Mouse (Mus musculus): ENCODE results near the gene Rpp25. TPM values are rescaled to one million over a fixed set of nuclear protein-coding genes. Genes with fewer than 3 reads are reported as not detected.

The Rpp25 gene
- polyA plus RNA-seq (2015; fragmentation: Nextera tagmentation; extraction: Ambion mirVana), result 24.7 and 30.0 TPM in 2 replicates

GRCm38 (mm10) chr9:57503622-57504380 is at the start of gene Rpp25:
Gene Rpp25 (plus strand): TSS chr9:57504026.
- H3K4me2 ChIP-seq (ENCODE audit: low read length), result peak within 1 kb of the TSS; percentile 89
- H3K9ac ChIP-seq (ENCODE audit: low read depth, low read length), result peak within 1 kb of the TSS; percentile 65
- H3K36me3 ChIP-seq (ENCODE audit: control insufficient read depth, insufficient read depth, low read length), result no peaks in the 10 kb centered on the region
- no peaks in the 10 kb centered on the region for H3K9me3 ChIP-seq (replicated peaks; ENCODE audit: control insufficient read depth, low read length, poor library complexity, severe bottlenecking)
- peak; percentile 54 for ATAC-seq
- peak within 1 kb of the TSS; percentile 76 for H3K27ac ChIP-seq (ENCODE audit: low read length)
- WGBS, result under 1% methylated on average over 46 of the region's 46 CpGs
- peak within 1 kb of the TSS; percentile 48 for H3K4me3 ChIP-seq (ENCODE audit: low read depth, low read length)
- peaks cover 27% of the 10 kb centered on the region for H3K27me3 ChIP-seq (ENCODE audit: control insufficient read depth, insufficient read depth, low read depth, low read length)
- peaks cover 48% of the 10 kb centered on the region for H3K4me1 ChIP-seq (ENCODE audit: control insufficient read depth, insufficient read depth, low read length)

GRCm38 (mm10) chr9:57459707-57460106 is 44.1 kb upstream of the Rpp25 start:
- WGBS, result 95% methylated on average over 2 of the region's 2 CpGs
- ATAC-seq, result no peak

GRCm38 (mm10) chr9:57462866-57463265 is 41.0 kb upstream of the Rpp25 start:
- Histone ChIP-seq H3K27me3 (ENCODE audit: control insufficient read depth, insufficient read depth, low read depth, low read length) (no peaks in the 10 kb centered on the region), H3K9me3 (replicated peaks; ENCODE audit: control insufficient read depth, low read length, poor library complexity, severe bottlenecking) (no peaks in the 10 kb centered on the region), H3K9ac (ENCODE audit: low read depth, low read length) (no peak overlapping the region), H3K4me2 (ENCODE audit: low read length) (no peak overlapping the region), H3K4me1 (ENCODE audit: control insufficient read depth, insufficient read depth, low read length) (peaks cover 18% of the 10 kb centered on the region), H3K27ac (ENCODE audit: low read length) (no peak overlapping the region), H3K4me3 (ENCODE audit: low read depth, low read length) (no peak overlapping the region), H3K36me3 (ENCODE audit: control insufficient read depth, insufficient read depth, low read length) (0 out of 2 replicates have a peak, but pooled peaks cover 2% of the 10 kb centered on the region)
- no peak for ATAC-seq
- 89% methylated on average over 6 of the region's 6 CpGs for WGBS

More at GRCm38 (mm10) chr9:57459707-57460106, 44.1 kb upstream of the Rpp25 start:
- H3K4me2 ChIP-seq (ENCODE audit: low read length), result no peak overlapping the region
- no peak overlapping the region for H3K9ac ChIP-seq (ENCODE audit: low read depth, low read length)
- H3K4me1 ChIP-seq (ENCODE audit: control insufficient read depth, insufficient read depth, low read length), result 0 out of 2 replicates have a peak, but pooled peaks cover 2% of the 10 kb centered on the region
- H3K36me3 ChIP-seq (ENCODE audit: control insufficient read depth, insufficient read depth, low read length), result 0 out of 2 replicates have a peak, but pooled peaks cover 2% of the 10 kb centered on the region
- no peaks in the 10 kb centered on the region for H3K27me3 ChIP-seq (ENCODE audit: control insufficient read depth, insufficient read depth, low read depth, low read length)
- no peaks in the 10 kb centered on the region for H3K9me3 ChIP-seq (replicated peaks; ENCODE audit: control insufficient read depth, low read length, poor library complexity, severe bottlenecking)
- no peak overlapping the region for H3K27ac ChIP-seq (ENCODE audit: low read length)
- no peak overlapping the region for H3K4me3 ChIP-seq (ENCODE audit: low read depth, low read length)

- H3K36me3 ChIP-seq (ENCODE audit: control insufficient read depth, insufficient read depth, low read length), result 0 out of 2 replicates have a peak, but pooled peaks cover 2% of the 10 kb centered on the region
- 92% methylated on average over 3 of the region's 3 CpGs for WGBS
- no peaks in the 10 kb centered on the region for H3K27me3 ChIP-seq (ENCODE audit: control insufficient read depth, insufficient read depth, low read depth, low read length)
- H3K4me3 ChIP-seq (ENCODE audit: low read depth, low read length), result peak overlapping the region; percentile 81; the same call in 1 of the 2 replicates
- peaks cover 25% of the 10 kb centered on the region for H3K4me1 ChIP-seq (ENCODE audit: control insufficient read depth, insufficient read depth, low read length)
- ATAC-seq, result no peak
- 0 out of 2 replicates have a peak overlapping the region, but pooled peaks have one; percentile 95 for H3K9ac ChIP-seq (ENCODE audit: low read depth, low read length)
- peak overlapping the region; percentile 84 for H3K4me2 ChIP-seq (ENCODE audit: low read length)
- no peaks in the 10 kb centered on the region for H3K9me3 ChIP-seq (replicated peaks; ENCODE audit: control insufficient read depth, low read length, poor library complexity, severe bottlenecking)
- no peak overlapping the region for H3K27ac ChIP-seq (ENCODE audit: low read length)
Observed at GRCm38 (mm10) chr9:57466101-57466500, 37.7 kb upstream of the Rpp25 start.

- WGBS, result 0% methylated on average over 18 of the region's 18 CpGs
- ATAC-seq, result peak; percentile 77
- no peaks in the 10 kb centered on the region for H3K36me3 ChIP-seq (ENCODE audit: control insufficient read depth, insufficient read depth, low read length)
- H3K9ac ChIP-seq (ENCODE audit: low read depth, low read length), result peak overlapping the region; percentile 95
- H3K4me2 ChIP-seq (ENCODE audit: low read length), result peak overlapping the region; percentile 84
- H3K27ac ChIP-seq (ENCODE audit: low read length), result peak overlapping the region; percentile 94
- no peaks in the 10 kb centered on the region for H3K27me3 ChIP-seq (ENCODE audit: control insufficient read depth, insufficient read depth, low read depth, low read length)
- peaks cover 25% of the 10 kb centered on the region for H3K4me1 ChIP-seq (ENCODE audit: control insufficient read depth, insufficient read depth, low read length)
- H3K4me3 ChIP-seq (ENCODE audit: low read depth, low read length), result peak overlapping the region; percentile 81
- H3K9me3 ChIP-seq (replicated peaks; ENCODE audit: control insufficient read depth, low read length, poor library complexity, severe bottlenecking), result no peaks in the 10 kb centered on the region
Observed at GRCm38 (mm10) chr9:57467271-57467771, 36.5 kb upstream of the Rpp25 start.

- no peaks in the 10 kb centered on the region for H3K9me3 ChIP-seq (replicated peaks; ENCODE audit: control insufficient read depth, low read length, poor library complexity, severe bottlenecking)
- peak within 1 kb of the TSS; percentile 95 for H3K9ac ChIP-seq (ENCODE audit: low read depth, low read length)
- no peaks in the 10 kb centered on the region for H3K27me3 ChIP-seq (ENCODE audit: control insufficient read depth, insufficient read depth, low read depth, low read length)
- H3K4me3 ChIP-seq (ENCODE audit: low read depth, low read length), result peak within 1 kb of the TSS; percentile 81
- H3K36me3 ChIP-seq (ENCODE audit: control insufficient read depth, insufficient read depth, low read length), result no peaks in the 10 kb centered on the region
- 2% methylated on average over 48 of the region's 48 CpGs for WGBS
- peaks cover 25% of the 10 kb centered on the region for H3K4me1 ChIP-seq (ENCODE audit: control insufficient read depth, insufficient read depth, low read length)
- peak within 1 kb of the TSS; percentile 84 for H3K4me2 ChIP-seq (ENCODE audit: low read length)
- ATAC-seq, result peak; percentile 95
- peak within 1 kb of the TSS; percentile 94 for H3K27ac ChIP-seq (ENCODE audit: low read length)
Observed at GRCm38 (mm10) chr9:57467896-57468549, 35.8 kb upstream of the Rpp25 start, which contains the start of gene Scamp5. Gene Scamp5 (minus strand): TSS chr9:57468060.

GRCm38 (mm10) chr9:57468914-57469313 is 34.9 kb upstream of the Rpp25 start:
- no peak overlapping the region for H3K27ac ChIP-seq (ENCODE audit: low read length)
- no peak overlapping the region; the same call in 1 of the 2 replicates for H3K4me2 ChIP-seq (ENCODE audit: low read length)
- ATAC-seq, result no peak
- no peaks in the 10 kb centered on the region for H3K27me3 ChIP-seq (ENCODE audit: control insufficient read depth, insufficient read depth, low read depth, low read length)
- 62% methylated on average over 4 of the region's 4 CpGs for WGBS
- H3K36me3 ChIP-seq (ENCODE audit: control insufficient read depth, insufficient read depth, low read length), result no peaks in the 10 kb centered on the region
- H3K4me1 ChIP-seq (ENCODE audit: control insufficient read depth, insufficient read depth, low read length), result peaks cover 25% of the 10 kb centered on the region
- H3K9ac ChIP-seq (ENCODE audit: low read depth, low read length), result no peak overlapping the region
- no peak overlapping the region for H3K4me3 ChIP-seq (ENCODE audit: low read depth, low read length)
- H3K9me3 ChIP-seq (replicated peaks; ENCODE audit: control insufficient read depth, low read length, poor library complexity, severe bottlenecking), result no peaks in the 10 kb centered on the region

GRCm38 (mm10) chr9:57485774-57486173 is 18.1 kb upstream of the Rpp25 start:
- 12% methylated on average over 7 of the region's 7 CpGs for WGBS
- Histone ChIP-seq H3K9me3 (replicated peaks; ENCODE audit: control insufficient read depth, low read length, poor library complexity, severe bottlenecking) (no peaks in the 10 kb centered on the region), H3K36me3 (ENCODE audit: control insufficient read depth, insufficient read depth, low read length) (no peaks in the 10 kb centered on the region), H3K4me3 (ENCODE audit: low read depth, low read length) (no peak overlapping the region), H3K27ac (ENCODE audit: low read length) (no peak overlapping the region), H3K27me3 (ENCODE audit: control insufficient read depth, insufficient read depth, low read depth, low read length) (no peaks in the 10 kb centered on the region), H3K4me2 (ENCODE audit: low read length) (no peak overlapping the region; the same call in 1 of the 2 replicates), H3K9ac (ENCODE audit: low read depth, low read length) (no peak overlapping the region), H3K4me1 (ENCODE audit: control insufficient read depth, insufficient read depth, low read length) (no peaks in the 10 kb centered on the region)
- ATAC-seq, result peak; percentile 72
